Mouse (Mus musculus): Measurements from ENCODE around the gene Mras. TPM values are rescaled to one million over a fixed set of nuclear protein-coding genes. Genes with fewer than 3 reads are reported as not detected.

The Mras gene
- total and polyA plus RNA-seq, 3 experiments, result 0.17 TPM; not detected in 2

DNA sequence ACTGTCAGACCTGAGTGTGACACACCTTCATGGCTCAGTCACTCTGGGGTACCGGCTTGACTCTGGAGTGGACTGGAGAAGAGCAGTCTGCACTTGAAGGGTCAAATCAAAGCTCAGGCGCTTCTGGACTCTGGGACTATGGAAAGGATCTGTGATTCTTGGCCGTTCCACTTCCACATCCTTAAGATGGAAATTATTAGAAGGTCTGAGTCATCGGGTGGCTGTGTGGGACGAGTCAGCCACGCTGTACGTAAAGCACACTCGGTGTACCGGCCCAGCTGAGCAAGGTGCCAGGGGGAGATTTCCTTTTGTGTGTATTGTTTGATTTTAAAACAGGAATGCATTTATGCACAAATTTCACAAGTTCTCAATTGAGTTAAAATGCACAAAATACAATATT is 75.2 kb downstream of the Mras start:
- no peaks in the 10 kb centered on the region for H3K36me3 ChIP-seq (ENCODE audit: control insufficient read depth in 1 of 2, insufficient read depth in 2 of 2, low read length in 2 of 2)
- no peaks in the 10 kb centered on the region for H3K4me1 ChIP-seq (ENCODE audit: control insufficient read depth in 1 of 2, insufficient read depth in 2 of 2, low read length in 2 of 2)
- H3K9ac ChIP-seq (ENCODE audit: control insufficient read depth, low read depth, low read length, poor library complexity, severe bottlenecking), result no peak overlapping the region
- H3K27me3 ChIP-seq (ENCODE audit: control insufficient read depth in 1 of 2, insufficient read depth in 2 of 2, low read length in 2 of 2), result no peaks in the 10 kb centered on the region; a peak in 1 of 4 replicates
- H3K9me3 ChIP-seq (replicated peaks; ENCODE audit: insufficient read depth, low read length), result no peaks in the 10 kb centered on the region
- no peak for DNase-seq (ENCODE audit: low read depth, low spot score)
- H3K27ac ChIP-seq (ENCODE audit: control insufficient read depth, low read depth, low read length), result no peak overlapping the region
- H3K79me2 ChIP-seq (ENCODE audit: control insufficient read depth, insufficient read depth, low read length, poor library complexity), result no peaks in the 10 kb centered on the region
- no peak overlapping the region for H3K4me3 ChIP-seq (ENCODE audit: control insufficient read depth in 1 of 2, insufficient read depth in 1 of 2, low read depth in 2 of 2, low read length in 2 of 2)
- TF ChIP-seq GATA1 (IDR thresholded peaks at IDR 0.05; ENCODE audit: low read depth, low read length), result no peak
- TF ChIP-seq ZMIZ1 (IDR thresholded peaks at IDR 0.05; ENCODE audit: low read depth, low read length), result no peak
- no peak for TF ChIP-seq USF2 (IDR thresholded peaks at IDR 0.05; ENCODE audit: borderline replicate concordance in 1 of 2, insufficient read depth in 1 of 2, low read depth in 1 of 2, low read length in 2 of 2)
- no peak for TF ChIP-seq TBP (IDR thresholded peaks at IDR 0.05; ENCODE audit: low read depth, low read length)

DNA sequence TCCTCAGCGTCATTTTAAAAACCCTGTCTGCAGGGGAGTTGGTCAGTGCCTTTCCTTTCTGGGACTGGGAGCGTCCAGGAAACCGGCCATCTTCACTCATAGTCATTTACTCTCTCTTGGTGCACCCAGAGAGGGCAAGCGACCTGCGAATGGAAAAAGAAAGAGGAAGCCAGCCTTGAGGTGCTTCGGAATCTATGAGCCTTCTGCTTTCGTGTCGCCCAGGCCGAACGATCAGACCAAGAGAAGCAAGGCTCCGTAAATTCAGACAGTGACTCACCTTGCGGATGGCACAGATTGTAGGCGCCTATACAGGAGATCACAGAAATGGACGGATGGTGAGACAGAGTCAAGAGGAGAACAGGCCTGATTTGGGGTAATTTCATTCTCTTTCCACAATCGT is 78.2 kb downstream of the Mras start:
- no peak overlapping the region for H3K4me3 ChIP-seq (ENCODE audit: control insufficient read depth in 1 of 2, insufficient read depth in 1 of 2, low read depth in 2 of 2, low read length in 2 of 2)

DNA sequence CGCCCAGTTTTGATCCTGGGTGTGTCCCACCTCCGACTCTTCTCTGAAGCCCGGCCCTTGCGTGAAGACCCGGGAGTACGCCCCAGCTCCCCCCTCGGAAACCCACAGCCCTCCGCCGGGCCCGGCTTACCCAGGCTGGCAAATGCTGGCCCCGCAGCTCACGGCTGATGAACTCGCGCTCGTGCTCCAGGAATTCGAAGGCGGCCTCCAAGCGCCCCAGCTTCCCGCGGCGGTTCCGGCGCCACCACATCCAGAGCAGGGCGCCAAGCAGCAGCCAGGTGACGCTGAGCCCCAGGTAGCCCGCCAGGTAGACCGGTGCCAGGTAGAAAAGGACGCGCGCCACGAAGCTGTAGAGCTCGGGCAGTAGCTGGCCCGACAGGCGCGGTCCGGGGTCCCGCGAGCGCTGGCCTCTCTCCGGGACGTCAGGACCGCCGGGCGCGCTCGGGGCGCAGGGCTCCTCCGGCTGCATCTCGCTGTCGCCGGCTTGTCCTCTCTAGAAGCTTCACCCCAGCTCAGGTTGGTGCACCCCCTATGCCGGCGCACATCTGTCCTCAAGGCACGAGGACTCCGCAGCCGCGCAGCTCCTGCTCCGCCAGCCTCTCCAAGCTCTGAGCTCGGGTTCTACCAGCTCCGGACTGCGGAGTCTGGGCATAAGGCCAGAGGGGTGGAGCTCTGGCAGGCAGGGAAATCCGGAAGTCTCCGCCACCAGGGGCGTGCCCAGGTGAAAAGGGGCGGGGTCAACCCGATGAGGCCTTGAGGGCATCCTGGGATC is 79.1 kb downstream of the Mras start, which contains the start of gene Esyt3:
Gene Esyt3 (minus strand): TSS at position 637 of the 772 bp plus-strand sequence.
- Histone ChIP-seq H3K9ac (ENCODE audit: control insufficient read depth, low read depth, low read length, poor library complexity, severe bottlenecking) (no peak within 1 kb of the TSS), H3K36me3 (ENCODE audit: control insufficient read depth in 1 of 2, insufficient read depth in 2 of 2, low read length in 2 of 2) (no peaks in the 10 kb centered on the region), H3K27ac (ENCODE audit: control insufficient read depth, low read depth, low read length) (no peak within 1 kb of the TSS), H3K9me3 (replicated peaks; ENCODE audit: insufficient read depth, low read length) (no peaks in the 10 kb centered on the region), H3K4me1 (ENCODE audit: control insufficient read depth in 1 of 2, insufficient read depth in 2 of 2, low read length in 2 of 2) (0 out of 4 replicates have a peak, but pooled peaks cover 0 to 2% of the 10 kb centered on the region in 2 experiments), H3K27me3 (ENCODE audit: control insufficient read depth in 1 of 2, insufficient read depth in 2 of 2, low read length in 2 of 2) (no peaks in the 10 kb centered on the region; a peak in 1 of 4 replicates), H3K79me2 (ENCODE audit: control insufficient read depth, insufficient read depth, low read length, poor library complexity) (no peaks in the 10 kb centered on the region), H3K4me3 (ENCODE audit: control insufficient read depth in 1 of 2, insufficient read depth in 1 of 2, low read depth in 2 of 2, low read length in 2 of 2) (no peak within 1 kb of the TSS)
- no peak for DNase-seq (ENCODE audit: low read depth, low spot score)
- TF ChIP-seq CHD1 (IDR thresholded peaks at IDR 0.05; ENCODE audit: low read depth, low read length) (no peak), TCF12 (IDR thresholded peaks at IDR 0.05; ENCODE audit: low read depth, low read length) (no peak), UBTF (IDR thresholded peaks at IDR 0.05; ENCODE audit: borderline replicate concordance, insufficient read depth, low read depth, low read length) (no peak), ZMIZ1 (IDR thresholded peaks at IDR 0.05; ENCODE audit: low read depth, low read length) (no peak), ZKSCAN1 (IDR thresholded peaks at IDR 0.05; ENCODE audit: low read depth, low read length) (no peak), MEF2A (IDR thresholded peaks at IDR 0.05; ENCODE audit: extremely low read depth, insufficient replicate concordance, low read depth, low read length, poor library complexity, severe bottlenecking) (no peak), MXI1 (IDR thresholded peaks at IDR 0.05; ENCODE audit: low read depth, low read length) (no peak), POLR2AphosphoS2 (IDR thresholded peaks at IDR 0.05; ENCODE audit: low read length) (no peak)

More for the DNA sequence above, 78.2 kb downstream of the Mras start:
- Histone ChIP-seq H3K27me3 (ENCODE audit: control insufficient read depth in 1 of 2, insufficient read depth in 2 of 2, low read length in 2 of 2) (no peaks in the 10 kb centered on the region; a peak in 1 of 4 replicates), H3K4me1 (ENCODE audit: control insufficient read depth in 1 of 2, insufficient read depth in 2 of 2, low read length in 2 of 2) (0 out of 4 replicates have a peak, but pooled peaks cover 0 to 2% of the 10 kb centered on the region in 2 experiments), H3K9me3 (replicated peaks; ENCODE audit: insufficient read depth, low read length) (no peaks in the 10 kb centered on the region), H3K27ac (ENCODE audit: control insufficient read depth, low read depth, low read length) (no peak overlapping the region), H3K36me3 (ENCODE audit: control insufficient read depth in 1 of 2, insufficient read depth in 2 of 2, low read length in 2 of 2) (no peaks in the 10 kb centered on the region), H3K9ac (ENCODE audit: control insufficient read depth, low read depth, low read length, poor library complexity, severe bottlenecking) (no peak overlapping the region), H3K79me2 (ENCODE audit: control insufficient read depth, insufficient read depth, low read length, poor library complexity) (no peaks in the 10 kb centered on the region)
- TF ChIP-seq MAX (IDR thresholded peaks at IDR 0.05; ENCODE audit: low read length) (no peak), MEF2A (IDR thresholded peaks at IDR 0.05; ENCODE audit: extremely low read depth, insufficient replicate concordance, low read depth, low read length, poor library complexity, severe bottlenecking) (no peak), MAFK (IDR thresholded peaks at IDR 0.05; ENCODE audit: borderline replicate concordance, low read depth, low read length) (no peak), MXI1 (IDR thresholded peaks at IDR 0.05; ENCODE audit: low read depth, low read length) (no peak), RAD21 (IDR thresholded peaks at IDR 0.05; ENCODE audit: low read depth, low read length) (no peak), ELF1 (IDR thresholded peaks at IDR 0.05; ENCODE audit: low read depth, low read length) (no peak), JUND (IDR thresholded peaks at IDR 0.05; ENCODE audit: low read depth, low read length) (no peak), TAL1 (IDR thresholded peaks at IDR 0.05; ENCODE audit: low read length) (no peak), ZNF384 (IDR thresholded peaks at IDR 0.05; ENCODE audit: low read depth, low read length) (no peak), BHLHE40 (IDR thresholded peaks at IDR 0.05; ENCODE audit: borderline replicate concordance, low read depth, low read length) (no peak), USF1 (IDR thresholded peaks at IDR 0.05; ENCODE audit: low read depth, low read length) (no peak), GABPA (IDR thresholded peaks at IDR 0.05; ENCODE audit: low read depth, low read length) (no peak), HCFC1 (IDR thresholded peaks at IDR 0.05; ENCODE audit: low read depth, low read length) (no peak)
- DNase-seq (ENCODE audit: low read depth, low spot score), result no peak
